Mouse (Mus musculus) stomach, embryonic 15.5 days (tissue): ENCODE measurements at regions not wholly inside any gene's neighbourhood (a gene's known extent, or its start where the extent isn't known, plus 50 kb on each side); places are given as distances from the start of the nearest gene placed in this dataset.

Source experiments
- ATAC-seq: fragments of 200-750 bp; cut with Nextera tagmentation; 2 replicates; pipeline ENCODE4 v1.8.0; 2017; ENCODE audit warnings: low read depth, moderate number of reproducible peaks, moderate TSS enrichment; ENCODE audit not compliant: insufficient read depth, low FRiP score
- H3K27ac ChIP-seq: fragments of 300-500 bp; sonication (generic); 2 replicates; pipeline ENCODE4 v1.5.1; 2015; ENCODE audit warnings: mild to moderate bottlenecking, inconsistent platforms
- H3K27me3 ChIP-seq: fragments of 300-500 bp; sonication (generic); replicated peaks from 2 replicates; pipeline ENCODE4 v1.6.1; 2015; ENCODE audit warnings: inconsistent platforms
- H3K36me3 ChIP-seq: fragments of 300-500 bp; sonication (generic); 2 replicates; pipeline ENCODE4 v1.6.1; 2015; ENCODE audit warnings: inconsistent platforms
- H3K4me1 ChIP-seq: fragments of 300-500 bp; sonication (generic); 2 replicates; pipeline ENCODE4 v1.6.1; 2015; ENCODE audit warnings: inconsistent platforms
- H3K4me2 ChIP-seq: fragments of 300-500 bp; sonication (generic); 2 replicates; pipeline ENCODE4 v1.6.1; 2015; ENCODE audit warnings: mild to moderate bottlenecking, inconsistent platforms
- H3K4me3 ChIP-seq: fragments of 300-500 bp; sonication (generic); replicated peaks from 2 replicates; pipeline ENCODE4 v1.5.1; 2015; ENCODE audit warnings: inconsistent platforms
- H3K9ac ChIP-seq: fragments of 300-500 bp; sonication (generic); 2 replicates; pipeline ENCODE4 v1.6.1; 2015; ENCODE audit warnings: inconsistent platforms
- H3K9me3 ChIP-seq: fragments of 300-500 bp; sonication (generic); 2 replicates; pipeline ENCODE4 v1.6.1; 2016; ENCODE audit warnings: inconsistent platforms
- WGBS: fragments of 180-500 bp; shearing (Covaris S2); methylation state at CpG from one replicate; pipeline ENCODE4 v1.1.7; 2015; 5-methylcytosine and 5-hydroxymethylcytosine counted together

DNA sequence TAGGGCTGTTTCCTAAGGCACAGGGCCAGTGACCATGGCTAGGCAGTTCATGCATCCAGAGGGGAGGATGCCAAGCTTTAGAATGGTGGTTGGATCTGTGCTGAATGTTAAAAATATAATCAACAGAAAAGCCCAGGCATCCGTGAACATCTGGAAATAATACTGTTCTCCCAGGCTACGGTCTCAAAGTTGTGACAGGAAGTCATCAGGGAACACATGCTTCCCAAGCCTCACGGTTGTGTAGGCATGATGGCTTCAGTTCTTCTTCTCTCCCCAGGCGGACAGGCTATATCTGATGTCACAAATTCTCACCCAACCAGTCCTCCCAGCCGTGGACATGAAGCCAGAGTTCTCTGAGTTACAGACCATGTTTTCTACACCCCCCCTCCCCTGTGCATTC, 275.4 kb downstream of the Cbln1 start:
- no peak overlapping the region for H3K4me2 ChIP-seq
- H3K27ac ChIP-seq: no peak overlapping the region
- no peak overlapping the region for H3K4me3 ChIP-seq
- H3K9me3 ChIP-seq: no peaks in the 10 kb centered on the region
- H3K9ac ChIP-seq: no peak overlapping the region
- ATAC-seq: no peak
- no peaks in the 10 kb centered on the region for H3K27me3 ChIP-seq
- H3K36me3 ChIP-seq: no peaks in the 10 kb centered on the region
- WGBS: 50% methylated on average over 5 of the region's 5 CpGs
- peaks cover 12% of the 10 kb centered on the region for H3K4me1 ChIP-seq

- Histone ChIP-seq H3K4me1 (peaks cover 12% of the 10 kb centered on the region), H3K27ac (no peak overlapping the region), H3K27me3 (no peaks in the 10 kb centered on the region), H3K9me3 (no peaks in the 10 kb centered on the region), H3K4me3 (no peak overlapping the region), H3K9ac (no peak overlapping the region), H3K36me3 (no peaks in the 10 kb centered on the region), H3K4me2 (no peak overlapping the region)
- 27% methylated on average over 5 of the region's 5 CpGs for WGBS
- no peak for ATAC-seq
Measured at GRCm38 (mm10) chr8:87196050-87196449, 276.4 kb downstream of the Cbln1 start.

DNA sequence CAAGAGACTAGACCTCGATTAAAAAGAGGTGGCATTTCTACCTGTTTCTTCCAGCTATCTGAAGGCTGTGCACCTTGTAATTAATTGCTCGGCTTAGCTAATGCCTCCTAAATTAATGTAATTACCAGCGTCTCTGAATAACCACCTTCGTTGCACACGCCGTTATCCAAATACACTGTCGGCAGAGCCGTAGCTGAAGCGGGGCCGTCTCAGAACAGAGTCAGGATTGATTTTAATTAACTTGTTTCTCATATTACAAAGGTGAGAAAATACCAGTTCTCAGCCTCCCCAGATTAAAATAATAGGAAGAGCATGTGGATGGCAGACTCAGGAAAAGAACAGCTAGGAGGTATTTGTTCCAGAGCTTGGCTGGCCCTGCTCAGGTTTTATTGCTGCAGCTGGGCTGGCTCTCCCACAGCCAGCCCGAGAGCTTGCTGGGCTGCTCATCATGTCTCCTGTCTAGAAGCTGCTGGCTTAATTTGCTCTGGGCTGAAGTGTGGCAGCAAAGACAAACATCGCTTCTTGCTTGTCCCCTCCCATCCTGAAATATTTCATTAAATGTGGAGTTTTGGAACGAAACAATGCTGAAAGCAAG, 282.5 kb downstream of the Cbln1 start:
- Histone ChIP-seq H3K4me2 (no peak overlapping the region), H3K27ac (no peak overlapping the region), H3K9me3 (no peaks in the 10 kb centered on the region), H3K9ac (no peak overlapping the region), H3K36me3 (no peaks in the 10 kb centered on the region), H3K4me3 (no peak overlapping the region), H3K27me3 (no peaks in the 10 kb centered on the region), H3K4me1 (no peaks in the 10 kb centered on the region)
- ATAC-seq: no peak
- WGBS: 76% methylated on average over 13 of the region's 13 CpGs

DNA sequence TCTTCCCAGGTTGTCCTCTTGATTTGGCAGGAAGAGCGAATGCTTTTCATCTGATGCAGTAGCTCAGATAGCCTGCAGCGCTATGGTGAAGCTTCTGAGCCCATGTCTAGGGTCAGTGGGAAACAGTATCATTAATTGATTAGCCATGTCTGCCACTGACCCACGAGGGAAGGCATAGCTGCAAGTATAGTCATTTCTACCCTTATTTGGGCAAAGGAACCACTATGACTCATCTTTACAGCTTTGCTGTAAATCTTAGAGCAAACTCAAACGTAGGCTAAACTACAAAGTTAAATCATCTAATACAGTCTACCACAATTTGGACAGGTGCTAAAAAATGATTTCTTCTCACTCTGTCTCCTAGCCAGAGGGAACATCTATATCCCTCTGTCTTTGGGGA, 289.5 kb downstream of the Cbln1 start:
- no peaks in the 10 kb centered on the region for H3K4me1 ChIP-seq
- no peak overlapping the region for H3K4me3 ChIP-seq
- H3K27me3 ChIP-seq: no peaks in the 10 kb centered on the region
- no peak overlapping the region for H3K27ac ChIP-seq
- ATAC-seq: no peak
- no peak overlapping the region for H3K9ac ChIP-seq
- H3K9me3 ChIP-seq: no peaks in the 10 kb centered on the region
- no peak overlapping the region for H3K4me2 ChIP-seq
- no peaks in the 10 kb centered on the region for H3K36me3 ChIP-seq
- 44% methylated on average over 4 of the region's 4 CpGs for WGBS

DNA sequence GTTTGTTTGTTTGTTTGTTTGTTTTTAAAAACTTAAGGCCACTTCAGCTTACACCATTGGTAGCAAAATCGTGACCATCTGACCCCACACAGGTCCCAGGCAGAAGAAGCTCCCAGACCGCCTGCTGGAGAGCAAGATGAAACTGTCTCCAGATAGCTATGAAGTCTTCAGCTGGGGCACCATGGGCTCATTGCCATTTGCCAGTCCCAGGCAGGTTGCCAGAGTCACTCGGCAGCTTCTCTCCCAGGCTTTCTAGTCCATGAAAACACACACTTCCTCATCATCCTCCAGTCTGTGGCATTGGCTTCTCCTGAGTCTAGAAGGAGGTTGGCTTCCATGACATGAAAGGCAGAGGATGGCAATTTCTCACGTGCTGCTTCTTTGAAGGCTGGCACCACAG, 293.5 kb upstream of the N4bp1 start:
- no peak for ATAC-seq
- Histone ChIP-seq H3K27ac (no peak overlapping the region), H3K9ac (no peak overlapping the region), H3K9me3 (no peaks in the 10 kb centered on the region), H3K4me1 (no peaks in the 10 kb centered on the region), H3K4me2 (no peak overlapping the region), H3K36me3 (no peaks in the 10 kb centered on the region), H3K4me3 (no peak overlapping the region), H3K27me3 (no peaks in the 10 kb centered on the region)
- 78% methylated on average over 4 of the region's 4 CpGs for WGBS

GRCm38 (mm10) chr8:87177620-87178019, 292.6 kb upstream of the N4bp1 start:
- H3K9ac ChIP-seq: no peak overlapping the region
- H3K4me2 ChIP-seq: no peak overlapping the region
- no peak overlapping the region for H3K4me3 ChIP-seq
- H3K27me3 ChIP-seq: no peaks in the 10 kb centered on the region
- 84% methylated on average over 6 of the region's 6 CpGs for WGBS
- ATAC-seq: no peak
- no peak overlapping the region for H3K27ac ChIP-seq
- no peaks in the 10 kb centered on the region for H3K36me3 ChIP-seq
- H3K9me3 ChIP-seq: no peaks in the 10 kb centered on the region
- no peaks in the 10 kb centered on the region for H3K4me1 ChIP-seq

DNA sequence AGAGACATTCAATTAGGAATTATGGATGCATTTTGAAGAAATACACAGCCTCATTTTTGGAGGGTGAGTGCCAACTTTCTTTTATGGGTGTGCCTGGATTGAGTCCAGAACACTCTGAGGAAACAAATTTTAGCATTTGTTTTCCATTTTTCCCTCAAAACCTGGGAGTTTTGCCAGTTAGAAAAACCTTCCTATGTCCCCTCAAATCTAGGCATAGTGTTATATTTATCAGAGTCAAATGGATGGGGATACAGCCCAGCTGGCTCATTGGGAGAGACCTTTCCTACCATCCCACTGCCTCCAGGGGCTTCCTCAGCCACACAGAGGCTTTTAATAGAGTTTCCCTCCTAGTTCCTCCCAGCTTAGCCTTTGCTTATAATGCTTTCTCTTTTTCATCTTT, 290.0 kb upstream of the N4bp1 start:
- no peaks in the 10 kb centered on the region for H3K4me1 ChIP-seq
- ATAC-seq: no peak
- H3K9me3 ChIP-seq: no peaks in the 10 kb centered on the region
- no peak overlapping the region for H3K4me2 ChIP-seq
- no peaks in the 10 kb centered on the region for H3K36me3 ChIP-seq
- no peaks in the 10 kb centered on the region for H3K27me3 ChIP-seq
- H3K27ac ChIP-seq: no peak overlapping the region
- no peak overlapping the region for H3K9ac ChIP-seq
- no peak overlapping the region for H3K4me3 ChIP-seq

DNA sequence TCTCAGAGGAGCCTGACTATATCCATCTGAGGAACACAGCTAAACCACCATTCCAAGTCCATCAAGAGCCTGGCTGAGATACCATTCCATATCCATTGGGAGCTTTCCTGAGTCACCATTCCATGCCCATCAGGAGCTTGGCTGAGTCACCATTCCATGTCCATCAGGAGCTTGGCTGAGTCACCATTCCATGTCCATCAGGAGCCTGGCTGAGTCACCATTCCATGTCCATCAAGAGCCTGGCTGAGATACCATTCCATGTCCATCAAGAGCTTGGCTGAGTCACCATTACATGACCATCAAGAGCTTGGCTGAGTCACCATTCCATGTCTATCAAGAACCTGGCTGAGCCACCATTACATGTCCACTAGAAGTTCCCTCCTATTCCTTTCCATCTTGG, 288.7 kb upstream of the N4bp1 start:
- no peak overlapping the region for H3K4me2 ChIP-seq
- H3K36me3 ChIP-seq: no peaks in the 10 kb centered on the region
- no peak overlapping the region for H3K9ac ChIP-seq
- no peaks in the 10 kb centered on the region for H3K9me3 ChIP-seq
- H3K27ac ChIP-seq: no peak overlapping the region
- H3K27me3 ChIP-seq: no peaks in the 10 kb centered on the region
- no peaks in the 10 kb centered on the region for H3K4me1 ChIP-seq
- no peak for ATAC-seq
- H3K4me3 ChIP-seq: no peak overlapping the region

GRCm38 (mm10) chr8:87166771-87167170, 281.7 kb upstream of the N4bp1 start:
- H3K27me3 ChIP-seq: no peaks in the 10 kb centered on the region
- ATAC-seq: no peak
- no peaks in the 10 kb centered on the region for H3K4me1 ChIP-seq
- H3K4me2 ChIP-seq: no peak overlapping the region
- H3K27ac ChIP-seq: no peak overlapping the region
- no peaks in the 10 kb centered on the region for H3K9me3 ChIP-seq
- H3K9ac ChIP-seq: no peak overlapping the region
- no peaks in the 10 kb centered on the region for H3K36me3 ChIP-seq
- H3K4me3 ChIP-seq: no peak overlapping the region
- 62% methylated on average over 1 of the region's 1 CpGs for WGBS

DNA sequence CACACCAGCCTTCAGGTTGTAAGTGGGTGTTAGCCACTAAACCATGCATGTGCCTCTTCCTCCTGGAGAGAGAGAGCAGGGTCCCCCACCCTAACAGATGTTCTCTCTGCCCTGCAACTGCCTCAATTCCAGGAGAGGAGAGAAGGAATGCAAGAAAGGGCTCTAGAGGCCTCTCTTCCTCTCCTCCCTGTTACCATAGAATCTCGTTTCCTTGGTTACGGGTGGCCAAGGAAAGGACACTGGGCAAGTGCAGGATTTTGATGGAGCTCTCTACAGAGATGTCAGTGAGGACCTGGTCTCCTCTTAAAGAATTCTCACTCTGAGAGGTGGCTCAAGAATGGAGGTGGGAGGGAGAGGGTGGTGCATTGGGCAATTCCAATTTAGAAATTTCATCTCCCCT, 275.4 kb upstream of the N4bp1 start:
- Histone ChIP-seq H3K9ac (no peak overlapping the region), H3K36me3 (no peaks in the 10 kb centered on the region), H3K27ac (no peak overlapping the region), H3K4me3 (no peak overlapping the region), H3K4me1 (no peaks in the 10 kb centered on the region), H3K9me3 (no peaks in the 10 kb centered on the region), H3K27me3 (no peaks in the 10 kb centered on the region), H3K4me2 (no peak overlapping the region)
- WGBS: 69% methylated on average over 2 of the region's 2 CpGs
- ATAC-seq: no peak

DNA sequence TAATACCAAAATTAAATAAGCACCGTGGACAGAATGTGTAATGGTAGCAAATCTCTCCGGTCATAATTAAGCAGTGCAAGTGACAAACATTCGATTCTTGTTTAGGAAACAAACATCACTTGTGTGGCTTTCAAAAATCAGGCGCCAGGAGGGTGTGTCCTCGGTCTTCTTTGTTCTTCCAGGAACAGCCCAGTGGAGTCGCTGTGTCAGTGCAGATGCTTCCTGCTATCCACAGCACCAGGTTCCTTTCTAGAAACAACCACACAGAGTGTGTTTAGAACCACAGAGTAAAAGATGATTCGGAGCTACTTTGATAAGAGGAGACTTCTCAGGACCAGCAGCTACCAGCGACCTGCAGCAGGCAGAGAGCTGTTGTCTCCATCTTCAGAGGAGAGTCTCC, 273.3 kb upstream of the N4bp1 start:
- no peaks in the 10 kb centered on the region for H3K4me1 ChIP-seq
- no peak overlapping the region for H3K4me2 ChIP-seq
- H3K9me3 ChIP-seq: no peaks in the 10 kb centered on the region
- WGBS: 50% methylated on average over 8 of the region's 8 CpGs
- no peaks in the 10 kb centered on the region for H3K27me3 ChIP-seq
- H3K4me3 ChIP-seq: no peak overlapping the region
- H3K36me3 ChIP-seq: no peaks in the 10 kb centered on the region
- no peak for ATAC-seq
- H3K9ac ChIP-seq: no peak overlapping the region
- no peak overlapping the region for H3K27ac ChIP-seq

DNA sequence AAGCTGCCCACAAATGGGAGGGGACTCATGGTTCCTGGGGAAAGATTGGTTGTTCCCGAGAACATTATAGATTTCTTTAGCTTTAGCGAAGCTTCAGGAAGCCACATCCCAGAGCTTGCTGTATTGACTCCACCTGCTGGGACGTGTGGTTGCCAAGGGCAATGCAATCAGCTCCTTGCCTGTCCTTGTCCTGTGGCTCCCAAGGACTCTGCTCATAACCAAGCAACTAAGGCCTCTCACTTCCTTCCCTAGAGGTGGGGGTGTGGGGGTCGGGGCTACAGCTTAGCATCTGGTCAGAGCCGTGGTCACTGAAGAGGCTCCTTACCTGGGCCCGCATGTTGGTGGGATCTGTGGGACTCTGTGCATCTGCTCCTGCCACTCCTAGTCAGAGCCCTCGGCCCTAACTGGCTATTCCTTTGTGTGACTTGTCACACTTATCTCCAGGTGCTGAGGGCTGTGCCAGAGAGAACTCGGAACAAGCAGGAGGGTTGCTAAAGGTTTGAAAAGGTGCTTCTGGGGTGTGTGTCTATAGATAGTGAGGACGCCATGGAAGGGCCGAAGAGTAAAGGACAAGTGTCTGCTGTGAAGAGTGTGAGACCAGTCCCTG, 270.9 kb upstream of the N4bp1 start:
- Histone ChIP-seq H3K4me3 (no peak overlapping the region), H3K27me3 (no peaks in the 10 kb centered on the region), H3K4me1 (no peaks in the 10 kb centered on the region), H3K4me2 (no peak overlapping the region), H3K36me3 (no peaks in the 10 kb centered on the region), H3K9me3 (no peaks in the 10 kb centered on the region), H3K27ac (no peak overlapping the region), H3K9ac (no peak overlapping the region)
- WGBS: 62% methylated on average over 10 of the region's 10 CpGs
- peak; percentile 84 for ATAC-seq
